Comparison of ENCODE assay signal across 15 mouse cellular contexts in genomic region chr1:24452572-24453269, GRCm38 (mm10).
A peak's percentile ranks its signal among the peaks of the same experiment; 100 is the strongest.
DNase-seq lines count a peak whose midpoint lies in the region; ATAC-seq and TF ChIP-seq lines count a peak whose summit lies in the region.
"Had no signal": no experiment of that assay in that cellular context is flagged by ENCODE, and none has a peak within 500 bp of the region (broad histone marks: within the 10 kb centered on the region; RNA-seq: fewer than 3 reads in every experiment).

No protein-coding gene starts in this region.

- H3K36me3 ChIP-seq in intestine, embryonic 14.5 days (ENCODE audit: control insufficient read depth, insufficient read depth, low read length): no peaks in the 10 kb centered on the region
- H3K36me3 ChIP-seq in intestine, postnatal 0 days (ENCODE audit: control insufficient read depth, insufficient read depth): no peaks in the 10 kb centered on the region
- no peaks in the 10 kb centered on the region for H3K36me3 ChIP-seq in forebrain, postnatal 0 days (ENCODE audit: insufficient read depth)
- H3K36me3 ChIP-seq in midbrain, postnatal 0 days (ENCODE audit: insufficient read depth, low read length): no peaks in the 10 kb centered on the region
- H3K36me3 ChIP-seq: G1E had no signal

- TF ChIP-seq POLR2A in brain, embryonic 14.5 days (IDR thresholded peaks at IDR 0.05; ENCODE audit: borderline replicate concordance, extremely low read depth, insufficient read depth, insufficient read length, poor library complexity, severe bottlenecking): no peak

- H3K4me2 ChIP-seq in intestine, embryonic 14.5 days (ENCODE audit: low read length): peak overlapping the region; percentile 16; the same call in 1 of the 2 replicates
- H3K4me2 ChIP-seq in intestine, postnatal 0 days (replicated peaks; ENCODE audit: low read depth): no peak overlapping the region
- no peak overlapping the region for H3K4me2 ChIP-seq in forebrain, postnatal 0 days (ENCODE audit: low read depth)
- H3K4me2 ChIP-seq in midbrain, postnatal 0 days (ENCODE audit: low read depth, low read length, poor library complexity, severe bottlenecking): no peak overlapping the region

- no peak for TF ChIP-seq CTCF in intestine, postnatal 0 days (IDR thresholded peaks at IDR 0.05; ENCODE audit: low read depth)
- no peak for TF ChIP-seq CTCF in brain, embryonic 14.5 days (IDR thresholded peaks at IDR 0.05; ENCODE audit: borderline replicate concordance, extremely low read depth, insufficient read depth, insufficient read length)
- TF ChIP-seq CTCF in forebrain, postnatal 0 days (IDR thresholded peaks at IDR 0.05; ENCODE audit: low read depth): no peak
- TF ChIP-seq CTCF in midbrain, postnatal 0 days (IDR thresholded peaks at IDR 0.05): no peak

- H3K4me3 ChIP-seq in intestine, embryonic 14.5 days (ENCODE audit: low read depth, low read length): no peak overlapping the region
- no peak overlapping the region for H3K4me3 ChIP-seq in intestine, postnatal 0 days (ENCODE audit: low read depth, low read length)
- no peak overlapping the region for H3K4me3 ChIP-seq in forebrain, postnatal 0 days (ENCODE audit: low read depth, low read length)
- no peak overlapping the region for H3K4me3 ChIP-seq in midbrain, postnatal 0 days (ENCODE audit: low read depth, low read length)
- H3K4me3 ChIP-seq: myocyte had no signal

- no peaks in the 10 kb centered on the region for H3K27me3 ChIP-seq in intestine, embryonic 14.5 days (replicated peaks; ENCODE audit: control insufficient read depth, insufficient read depth, low read length)
- no peaks in the 10 kb centered on the region for H3K27me3 ChIP-seq in intestine, postnatal 0 days (replicated peaks; ENCODE audit: control insufficient read depth, insufficient read depth, low read length)
- H3K27me3 ChIP-seq in forebrain, postnatal 0 days (ENCODE audit: insufficient read depth, low read length): no peaks in the 10 kb centered on the region
- H3K27me3 ChIP-seq in midbrain, postnatal 0 days (ENCODE audit: insufficient read depth, low read length): no peaks in the 10 kb centered on the region

- peaks cover 3% of the 10 kb centered on the region; the same call in 1 of the 2 replicates for H3K4me1 ChIP-seq in intestine, embryonic 14.5 days (replicated peaks; ENCODE audit: control insufficient read depth, insufficient read depth, low read length)
- H3K4me1 ChIP-seq in intestine, postnatal 0 days (replicated peaks; ENCODE audit: control insufficient read depth, insufficient read depth, low read length): no peaks in the 10 kb centered on the region
- no peaks in the 10 kb centered on the region for H3K4me1 ChIP-seq in forebrain, postnatal 0 days (ENCODE audit: insufficient read depth)
- H3K4me1 ChIP-seq in midbrain, postnatal 0 days (ENCODE audit: insufficient read depth, low read length): no peaks in the 10 kb centered on the region

- H3K9ac ChIP-seq in intestine, embryonic 14.5 days (ENCODE audit: low read length): no peak overlapping the region
- H3K9ac ChIP-seq in intestine, postnatal 0 days (ENCODE audit: low read depth, low read length): no peak overlapping the region
- H3K9ac ChIP-seq in forebrain, postnatal 0 days: no peak overlapping the region
- H3K9ac ChIP-seq in midbrain, postnatal 0 days (replicated peaks; ENCODE audit: low read length, poor library complexity, severe bottlenecking): no peak overlapping the region
- H3K9ac ChIP-seq: liver, embryonic 14.5 days had no signal

- DNase-seq in intestine, embryonic 14.5 days (ENCODE audit: low spot score): no peak
- DNase-seq in brain, embryonic 14.5 days (ENCODE audit: low read depth): peak; percentile 50
- DNase-seq in forebrain, postnatal 0 days: peak; percentile 52
- peak; percentile 27 for DNase-seq in midbrain, postnatal 0 days (ENCODE audit: low spot score)
- DNase-seq in cerebellum, adult 9-11 months: no peak
- no peak for DNase-seq in thymus, adult 18-20 months
- no peak for DNase-seq in right cerebral cortex, postnatal 36 days (ENCODE audit: low spot score in 2 of 2)
- DNase-seq: adrenal gland, postnatal 14 days; kidney, postnatal 25 days; layer of hippocampus, postnatal 36 days had no signal

- no peak for ATAC-seq in intestine, embryonic 14.5 days (replicated peaks; ENCODE audit: low FRiP score, low TSS enrichment, low read depth)
- no peak for ATAC-seq in intestine, postnatal 0 days
- ATAC-seq in forebrain, postnatal 0 days: peak; percentile 84
- peak; percentile 58; the same call in 1 of the 2 replicates for ATAC-seq in midbrain, postnatal 0 days (ENCODE audit: low FRiP score)
- ATAC-seq: inflammation-experienced regulatory T-cells, adult 6 months had no signal

- no peaks in the 10 kb centered on the region for H3K9me3 ChIP-seq in intestine, embryonic 14.5 days (ENCODE audit: control insufficient read depth, low read length)
- no peaks in the 10 kb centered on the region for H3K9me3 ChIP-seq in intestine, postnatal 0 days (ENCODE audit: control insufficient read depth)
- H3K9me3 ChIP-seq in forebrain, postnatal 0 days (ENCODE audit: low read length): no peaks in the 10 kb centered on the region
- H3K9me3 ChIP-seq in midbrain, postnatal 0 days (ENCODE audit: low read length): no peaks in the 10 kb centered on the region
- H3K9me3 ChIP-seq: G1E had no signal

- H3K27ac ChIP-seq in intestine, embryonic 14.5 days (ENCODE audit: low read depth): peak overlapping the region; percentile 88
- H3K27ac ChIP-seq in intestine, postnatal 0 days (ENCODE audit: low read depth, low read length): no peak overlapping the region
- H3K27ac ChIP-seq in forebrain, postnatal 0 days (ENCODE audit: low read depth, low read length): no peak overlapping the region
- no peak overlapping the region for H3K27ac ChIP-seq in midbrain, postnatal 0 days (ENCODE audit: low read depth, low read length)
- H3K27ac ChIP-seq: liver, embryonic 14.5 days had no signal

- WGBS in intestine, embryonic 14.5 days: 50% methylated on average over 10 of the region's 10 CpGs
- WGBS in intestine, postnatal 0 days: 53% methylated on average over 10 of the region's 10 CpGs
- 32% methylated on average over 10 of the region's 10 CpGs for WGBS in forebrain, postnatal 0 days
- 33% methylated on average over 10 of the region's 10 CpGs for WGBS in midbrain, postnatal 0 days

Comparison
In these comparisons a context has a peak if more than half of its experiments do, and no peak if none do; other contexts are left out.
1. ATAC-seq: peak in forebrain, postnatal 0 days (single experiment) and midbrain, postnatal 0 days (single experiment); none in intestine, embryonic 14.5 days (single experiment) and intestine, postnatal 0 days (single experiment).
2. DNase-seq: peak in brain, embryonic 14.5 days (single experiment), forebrain, postnatal 0 days (single experiment) and midbrain, postnatal 0 days (single experiment); none in intestine, embryonic 14.5 days (single experiment), cerebellum, adult 9-11 months (single experiment), thymus, adult 18-20 months (0 of 2) and right cerebral cortex, postnatal 36 days (0 of 2).